Mouse (Mus musculus) embryonic fibroblast, embryonic 13.5 days (primary cell): Measurements from ENCODE around the gene Epha10.

Experiments used
- CTCF ChIP-seq: IDR thresholded peaks from 2 replicates; pipeline ENCODE4 v1.5.1; 2011; ENCODE audit warnings: mild to moderate bottlenecking, control low read depth, low read length, moderate library complexity, borderline replicate concordance; ENCODE audit not compliant: insufficient read depth
- POLR2A ChIP-seq: IDR thresholded peaks from 2 replicates; pipeline ENCODE4 v1.6.1; 2011; ENCODE audit warnings: low read depth, mild to moderate bottlenecking, control low read depth, low read length, moderate library complexity

GRCm38 (mm10) chr4:124957284-124957683 is 76.6 kb downstream of the Epha10 start:
- TF ChIP-seq POLR2A = no peak
- TF ChIP-seq CTCF = no peak
